Mouse (Mus musculus) embryonic facial prominence, embryonic 14.5 days (tissue): ENCODE data around the gene Stub1. TPM values are rescaled to one million over a fixed set of nuclear protein-coding genes. Genes with fewer than 3 reads are reported as not detected.

Source experiments
- ATAC-seq: fragments of 200-750 bp; cut with Nextera tagmentation; 2 replicates; pipeline ENCODE4 v1.8.0; 2017; ENCODE audit warnings: low read depth, moderate number of reproducible peaks, moderate TSS enrichment
- DNase-seq: peaks from one replicate; pipeline ENCODE4 v3.0.0-alpha.2; 2015; ENCODE audit warnings: low spot score
- H3K27ac ChIP-seq: fragments of 300-500 bp; sonication (generic); replicated peaks from 2 replicates; pipeline ENCODE4 v1.5.1; 2014; ENCODE audit warnings: low read depth, mild to moderate bottlenecking, low read length, moderate library complexity
- H3K27me3 ChIP-seq: fragments of 300-500 bp; sonication (generic); replicated peaks from 2 replicates; pipeline ENCODE4 v1.6.1; 2014; ENCODE audit warnings: low read length; ENCODE audit not compliant: control insufficient read depth, insufficient read depth
- H3K36me3 ChIP-seq: fragments of 300-500 bp; sonication (generic); 2 replicates; pipeline ENCODE4 v1.6.1; 2014; ENCODE audit warnings: low read length, mixed read lengths; ENCODE audit not compliant: control insufficient read depth, insufficient read depth
- H3K4me1 ChIP-seq: fragments of 300-500 bp; sonication (generic); 2 replicates; pipeline ENCODE4 v1.6.1; 2014; ENCODE audit warnings: antibody characterized with exemption, low read length; ENCODE audit not compliant: control insufficient read depth, insufficient read depth
- H3K4me2 ChIP-seq: fragments of 300-500 bp; sonication (generic); 2 replicates; pipeline ENCODE4 v1.6.1; 2014; ENCODE audit warnings: low read depth, mild to moderate bottlenecking, low read length, moderate library complexity, mixed read lengths
- H3K4me3 ChIP-seq: fragments of 300-500 bp; sonication (generic); 2 replicates; pipeline ENCODE4 v1.5.1; 2014; ENCODE audit warnings: low read depth, mild to moderate bottlenecking, low read length
- H3K9ac ChIP-seq: fragments of 300-500 bp; sonication (generic); 2 replicates; pipeline ENCODE4 v1.6.1; 2014; ENCODE audit warnings: low read depth, mild to moderate bottlenecking, low read length, moderate library complexity, mixed read lengths
- H3K9me3 ChIP-seq: fragments of 300-500 bp; sonication (generic); 2 replicates; pipeline ENCODE4 v1.6.1; 2016; ENCODE audit warnings: low read length; ENCODE audit not compliant: control insufficient read depth
- WGBS: fragments of 180-500 bp; shearing (Covaris S2); extraction: QIAGEN DNeasy Blood & Tissue Kit; methylation state at CpG from one replicate; pipeline ENCODE4 v1.1.7; 2014; 5-methylcytosine and 5-hydroxymethylcytosine counted together
- polyA plus RNA-seq: library from polyadenylated mRNA; unstranded; fragments of >200 nt; fragmentation: Nextera tagmentation; extraction: Ambion mirVana; gene quantifications from 2 replicates; pipeline ENCODE4 v1.2.1, GENCODE M21; 2014

Gene Stub1
- polyA plus RNA-seq, 1 experiment from 2014 or later = 314 TPM

DNA sequence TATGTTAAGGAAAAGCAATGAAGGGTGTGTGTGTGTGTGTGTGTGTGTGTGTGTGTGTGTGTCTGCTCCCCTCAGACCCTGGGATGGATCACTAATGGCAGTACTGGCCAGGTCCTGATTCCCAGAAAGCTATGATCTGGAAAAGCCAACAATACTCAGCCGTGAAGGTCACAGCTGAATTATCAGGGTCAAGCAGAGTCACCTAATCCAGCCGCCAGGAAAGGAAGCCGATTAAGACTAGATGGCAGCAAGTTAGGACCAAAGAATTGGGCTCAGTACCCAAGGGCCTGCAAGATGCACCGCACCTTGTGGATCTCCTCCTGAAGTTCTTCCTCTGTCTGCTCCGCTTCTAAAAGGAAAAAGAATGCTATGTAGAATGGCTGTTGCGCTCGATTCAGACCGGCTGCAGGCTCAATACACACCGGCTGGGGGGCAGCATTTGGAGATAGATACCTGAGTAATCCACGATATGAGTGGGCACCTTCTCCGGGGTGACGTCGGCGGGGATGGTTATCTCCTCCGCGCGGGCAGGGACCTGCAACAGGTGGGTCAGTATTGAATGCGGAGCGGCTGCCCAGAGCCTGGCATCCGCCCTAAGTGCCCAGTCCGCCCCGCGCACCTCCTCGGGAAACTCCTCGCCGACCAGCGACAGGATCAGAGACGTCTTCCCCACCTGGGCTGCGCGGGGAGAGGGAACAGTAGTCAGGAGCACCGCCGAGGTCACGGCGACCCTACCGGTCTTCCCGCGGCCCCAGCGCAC, 10.6 kb upstream of the Stub1 start:
- DNase-seq (no peak), ATAC-seq (no peak; the same call in 1 of the 2 replicates)
- Histone ChIP-seq H3K27me3 (no peaks in the 10 kb centered on the region), H3K36me3 (peaks cover 51% of the 10 kb centered on the region), H3K9ac (peak overlapping the region; percentile 88), H3K4me1 (peaks cover 10% of the 10 kb centered on the region; the same call in 1 of the 2 replicates), H3K4me3 (peak overlapping the region; percentile 89), H3K4me2 (peak overlapping the region; percentile 88), H3K27ac (peak overlapping the region; percentile 80), H3K9me3 (no peaks in the 10 kb centered on the region)
- WGBS = 4% methylated on average over 23 of the region's 38 CpGs

DNA sequence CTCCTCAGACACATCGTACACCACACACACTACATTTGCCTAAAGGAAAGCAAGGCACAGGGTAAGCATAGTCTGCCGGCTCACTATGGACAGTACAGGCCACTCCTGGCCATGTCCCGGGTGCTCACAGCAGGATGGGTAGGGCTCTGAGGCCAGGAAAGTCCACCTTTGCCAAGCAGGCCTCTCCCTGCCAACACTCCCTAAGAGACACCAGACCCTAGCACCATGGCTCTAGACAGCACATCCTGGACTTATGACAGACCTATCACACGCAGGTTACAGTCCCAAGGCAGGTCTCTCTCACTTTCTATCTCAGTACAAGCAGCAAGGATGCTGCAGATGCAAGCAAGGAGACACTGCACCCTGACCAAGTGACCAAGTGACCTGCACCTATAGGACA, 9.9 kb upstream of the Stub1 start:
- peak overlapping the region; percentile 88 for H3K4me2 ChIP-seq
- peaks cover 10% of the 10 kb centered on the region; the same call in 1 of the 2 replicates for H3K4me1 ChIP-seq
- ATAC-seq (no peak), DNase-seq (no peak)
- peak overlapping the region; percentile 88 for H3K9ac ChIP-seq
- H3K36me3 ChIP-seq = peaks cover 48% of the 10 kb centered on the region
- WGBS = 89% methylated on average over 4 of the region's 4 CpGs
- no peak overlapping the region for H3K27ac ChIP-seq
- no peaks in the 10 kb centered on the region for H3K27me3 ChIP-seq
- peak overlapping the region; percentile 89 for H3K4me3 ChIP-seq
- no peaks in the 10 kb centered on the region for H3K9me3 ChIP-seq

DNA sequence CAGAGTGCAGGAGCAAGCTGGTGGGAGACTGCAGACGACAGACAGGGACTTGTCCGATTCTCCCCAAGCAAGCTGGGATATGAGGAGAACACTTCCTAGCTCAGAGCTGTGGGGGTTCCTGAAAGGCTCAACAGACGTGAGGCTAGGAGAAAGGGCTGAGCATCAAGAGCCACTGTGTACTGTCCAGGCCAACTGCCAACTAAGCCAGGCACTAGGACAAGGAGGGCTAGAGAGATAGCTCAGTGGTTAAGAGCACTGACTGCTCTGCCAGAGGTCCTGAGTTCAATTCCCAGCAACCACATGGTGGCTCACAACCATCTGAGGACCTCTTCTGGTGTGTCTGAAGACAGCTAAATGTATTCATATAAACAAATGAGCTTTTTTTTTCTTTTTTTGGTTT, 9.3 kb upstream of the Stub1 start:
- H3K27me3 ChIP-seq = no peaks in the 10 kb centered on the region
- ATAC-seq (no peak), DNase-seq (no peak)
- H3K9ac ChIP-seq = no peak overlapping the region
- peaks cover 10% of the 10 kb centered on the region; the same call in 1 of the 2 replicates for H3K4me1 ChIP-seq
- H3K27ac ChIP-seq = no peak overlapping the region
- no peak overlapping the region for H3K4me2 ChIP-seq
- no peak overlapping the region for H3K4me3 ChIP-seq
- 82% methylated on average over 3 of the region's 3 CpGs for WGBS
- no peaks in the 10 kb centered on the region for H3K9me3 ChIP-seq
- H3K36me3 ChIP-seq = peaks cover 42% of the 10 kb centered on the region

DNA sequence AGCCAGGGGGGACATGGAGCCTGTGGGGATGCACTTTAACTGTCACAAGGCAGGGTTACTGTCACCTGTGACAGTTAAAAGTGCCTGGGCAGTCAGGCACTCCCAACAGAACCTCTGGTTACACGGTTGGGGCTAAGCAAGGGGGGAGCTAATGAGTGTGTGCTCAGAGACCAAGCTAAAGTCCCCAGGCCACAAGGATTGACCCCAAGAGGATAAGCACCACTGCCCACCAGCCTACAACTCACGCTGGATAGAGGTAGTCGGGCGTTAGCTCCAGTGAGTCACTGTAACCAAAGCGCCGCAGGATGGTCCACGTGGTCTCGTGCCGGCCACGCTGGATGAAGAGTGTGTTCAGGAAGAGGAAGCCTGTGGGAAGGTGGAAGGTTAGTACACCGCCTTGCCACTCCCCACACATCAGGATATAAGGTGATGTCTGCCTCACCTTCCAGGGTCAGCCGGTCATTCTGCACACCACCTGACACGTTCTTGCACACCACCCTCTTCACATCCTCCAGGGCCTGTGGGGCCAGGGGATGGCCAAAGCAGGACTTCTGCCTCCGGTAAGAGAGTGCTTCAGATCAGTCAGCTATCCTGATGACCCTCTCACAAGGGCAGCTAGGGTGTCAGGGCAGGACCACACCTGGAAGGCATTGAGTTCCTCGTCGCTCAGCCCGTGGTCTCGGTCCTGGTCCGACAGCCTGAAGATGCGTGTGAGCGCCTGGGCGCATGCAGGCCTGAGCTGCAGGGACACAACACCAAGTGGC, 8.1 kb upstream of the Stub1 start, which contains the start of gene Gm20683:
Gm20683 (minus strand) TSS at position 647 of the 764 bp plus-strand sequence.
- H3K36me3 ChIP-seq = peaks cover 38% of the 10 kb centered on the region
- H3K9ac ChIP-seq = no peak within 1 kb of the TSS
- no peak within 1 kb of the TSS for H3K4me3 ChIP-seq
- no peak for ATAC-seq
- 92% methylated on average over 21 of the region's 22 CpGs for WGBS
- no peak within 1 kb of the TSS for H3K4me2 ChIP-seq
- no peak for DNase-seq
- no peak within 1 kb of the TSS for H3K27ac ChIP-seq
- no peaks in the 10 kb centered on the region for H3K27me3 ChIP-seq
- peaks cover 13% of the 10 kb centered on the region; the same call in 1 of the 2 replicates for H3K4me1 ChIP-seq
- H3K9me3 ChIP-seq = no peaks in the 10 kb centered on the region

DNA sequence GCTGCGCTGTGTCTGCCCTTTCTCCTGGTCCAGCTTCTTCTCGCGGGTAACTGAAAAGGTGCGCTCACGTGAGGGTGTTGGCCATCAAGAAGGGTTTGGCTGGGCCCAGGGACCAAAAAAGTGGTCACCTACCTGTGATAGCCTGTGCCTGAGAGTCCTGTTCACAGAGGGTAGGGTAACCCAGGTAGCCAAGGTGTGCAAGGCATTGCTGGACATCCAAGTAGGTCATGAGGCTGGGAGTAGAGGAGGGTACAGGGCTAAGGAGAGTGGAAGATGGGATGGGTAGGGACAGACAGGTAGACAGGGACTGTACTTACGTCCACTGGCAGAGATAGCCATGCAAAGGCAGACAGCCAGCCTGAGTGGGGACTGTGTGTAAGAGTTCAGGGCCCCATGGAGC, 7.3 kb upstream of the Stub1 start:
- ATAC-seq (no peak), DNase-seq (no peak)
- 93% methylated on average over 6 of the region's 6 CpGs for WGBS
- Histone ChIP-seq H3K27ac (no peak overlapping the region), H3K9ac (no peak overlapping the region), H3K4me1 (peaks cover 14% of the 10 kb centered on the region; the same call in 1 of the 2 replicates), H3K4me2 (no peak overlapping the region), H3K4me3 (no peak overlapping the region), H3K9me3 (no peaks in the 10 kb centered on the region), H3K27me3 (no peaks in the 10 kb centered on the region), H3K36me3 (peaks cover 38% of the 10 kb centered on the region)

DNA sequence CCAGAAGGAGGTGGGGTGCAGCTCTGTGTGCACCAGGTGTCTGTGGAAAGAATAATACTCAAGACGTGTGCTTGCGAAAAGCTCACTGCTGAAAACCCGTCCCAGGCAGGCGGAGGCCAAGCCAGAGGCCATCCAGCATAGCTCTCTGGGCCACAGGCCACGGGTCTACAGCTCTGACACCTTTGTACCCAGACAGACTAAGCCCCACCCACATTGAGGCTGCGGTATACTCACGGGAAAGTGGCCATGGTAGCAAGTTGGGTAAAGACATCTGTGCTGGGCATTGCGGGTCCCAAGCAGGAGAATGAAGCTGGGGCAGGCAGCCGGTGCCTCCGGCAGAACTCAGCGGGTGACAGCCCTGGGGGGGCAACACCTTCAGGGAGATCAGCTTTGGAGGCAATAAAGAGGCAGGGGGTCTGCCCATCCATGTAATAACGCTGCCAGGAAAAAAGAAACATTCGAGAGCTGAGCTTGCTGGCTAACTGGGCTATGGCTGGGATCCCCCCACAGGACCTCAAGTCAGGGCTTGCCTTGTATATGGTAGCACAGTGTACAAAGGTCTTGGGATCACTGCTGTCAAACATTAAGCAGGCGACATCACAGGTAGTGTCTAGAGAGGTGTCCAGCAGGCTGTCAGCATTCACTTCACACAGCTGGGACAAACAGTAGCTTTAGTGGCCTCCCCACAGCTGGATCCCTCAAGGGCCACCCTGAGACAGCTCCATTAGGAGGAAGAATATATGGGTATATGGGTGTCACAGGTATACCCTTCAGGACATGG, 6.4 kb upstream of the Stub1 start:
- DNase-seq = no peak
- Histone ChIP-seq H3K4me1 (peaks cover 20% of the 10 kb centered on the region), H3K4me2 (no peak overlapping the region), H3K27me3 (no peaks in the 10 kb centered on the region), H3K4me3 (no peak overlapping the region), H3K36me3 (peaks cover 38% of the 10 kb centered on the region), H3K9ac (no peak overlapping the region), H3K9me3 (no peaks in the 10 kb centered on the region), H3K27ac (no peak overlapping the region)
- WGBS = 81% methylated on average over 14 of the region's 14 CpGs
- ATAC-seq = no peak

DNA sequence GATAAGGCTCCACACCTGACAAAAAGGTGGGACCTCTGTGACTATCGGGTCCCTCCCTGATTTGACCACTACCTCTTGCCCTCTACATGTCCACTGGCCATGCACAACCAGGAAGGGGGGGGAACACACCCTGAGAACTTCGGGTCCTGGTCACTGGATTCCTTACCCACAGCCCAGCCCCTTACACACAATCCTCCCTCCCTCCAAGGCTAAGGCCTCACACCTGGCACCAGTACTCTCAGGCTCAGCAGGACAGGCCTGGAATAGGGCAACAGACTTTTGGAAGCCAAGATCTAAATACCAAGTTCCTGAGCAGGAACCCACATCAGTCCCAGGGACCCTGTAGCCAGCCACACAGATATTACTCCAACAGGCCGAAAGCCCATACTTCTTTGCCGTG, 5.7 kb upstream of the Stub1 start:
- no peak for ATAC-seq

DNA sequence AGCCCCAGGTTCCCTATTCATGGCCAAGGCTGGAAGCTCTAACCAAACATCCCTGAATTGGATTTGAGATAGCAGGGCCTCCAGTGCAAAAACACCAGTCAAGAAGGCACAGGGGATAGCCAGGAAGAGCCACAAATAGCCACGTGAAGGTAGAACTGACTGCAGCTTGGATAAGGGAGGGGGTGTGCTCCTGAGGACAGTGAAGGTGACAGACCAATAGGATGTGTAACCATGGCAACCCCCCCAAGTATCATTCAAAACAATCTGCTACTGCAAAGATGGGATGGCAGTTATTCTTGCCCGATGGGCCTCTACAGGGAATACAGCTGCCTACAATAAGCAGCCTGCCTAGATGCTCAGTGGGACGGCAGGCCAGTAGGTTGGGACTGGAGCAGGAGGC, 4.3 kb upstream of the Stub1 start:
- Histone ChIP-seq H3K4me3 (peak overlapping the region; percentile 44; the same call in 1 of the 2 replicates), H3K4me1 (peaks cover 20% of the 10 kb centered on the region), H3K27me3 (no peaks in the 10 kb centered on the region), H3K9me3 (no peaks in the 10 kb centered on the region), H3K36me3 (peaks cover 38% of the 10 kb centered on the region), H3K27ac (no peak overlapping the region; the same call in 1 of the 2 replicates), H3K9ac (peak overlapping the region; percentile 67), H3K4me2 (peak overlapping the region; percentile 88)
- WGBS = 34% methylated on average over 3 of the region's 3 CpGs
- DNase-seq (no peak), ATAC-seq (no peak)

More for the DNA sequence above, 5.7 kb upstream of the Stub1 start:
- Histone ChIP-seq H3K36me3 (peaks cover 38% of the 10 kb centered on the region), H3K9me3 (no peaks in the 10 kb centered on the region), H3K4me2 (no peak overlapping the region), H3K4me3 (no peak overlapping the region), H3K27me3 (no peaks in the 10 kb centered on the region), H3K4me1 (peaks cover 27% of the 10 kb centered on the region), H3K9ac (no peak overlapping the region), H3K27ac (no peak overlapping the region)
- WGBS = 87% methylated on average over 4 of the region's 4 CpGs
- DNase-seq = no peak
